Mouse (Mus musculus) embryonic facial prominence, embryonic 12.5 days (tissue): Measurements from ENCODE around the gene Stmn1. TPM values are rescaled to one million over a fixed set of nuclear protein-coding genes. Genes with fewer than 3 reads are reported as not detected.

Experiments used
- ATAC-seq: fragments of 200-750 bp; cut with Nextera tagmentation; 2 replicates; pipeline ENCODE4 v1.8.0; 2017; ENCODE audit not compliant: insufficient number of reproducible peaks, insufficient read depth, low FRiP score, low TSS enrichment
- H3K27ac ChIP-seq: fragments of 300-500 bp; sonication (generic); 2 replicates; pipeline ENCODE4 v1.5.1; 2016; ENCODE audit warnings: mild to moderate bottlenecking
- H3K27me3 ChIP-seq: fragments of 300-500 bp; sonication (generic); 2 replicates; pipeline ENCODE4 v1.6.1; 2016; ENCODE audit warnings: mild to moderate bottlenecking, moderate library complexity
- H3K36me3 ChIP-seq: fragments of 300-500 bp; sonication (generic); 2 replicates; pipeline ENCODE4 v1.6.1; 2016; ENCODE audit warnings: mild to moderate bottlenecking
- H3K4me1 ChIP-seq: fragments of 300-500 bp; sonication (generic); 2 replicates; pipeline ENCODE4 v1.6.1; 2016
- H3K4me2 ChIP-seq: fragments of 300-500 bp; sonication (generic); replicated peaks from 2 replicates; pipeline ENCODE4 v1.6.1; 2016; ENCODE audit warnings: mild to moderate bottlenecking, moderate library complexity
- H3K4me3 ChIP-seq: fragments of 300-500 bp; sonication (generic); 2 replicates; pipeline ENCODE4 v1.5.1; 2016; ENCODE audit warnings: mild to moderate bottlenecking
- H3K9ac ChIP-seq: fragments of 300-500 bp; sonication (generic); 2 replicates; pipeline ENCODE4 v1.6.1; 2016; ENCODE audit warnings: mild to moderate bottlenecking, moderate library complexity
- H3K9me3 ChIP-seq: fragments of 300-500 bp; sonication (generic); 2 replicates; pipeline ENCODE4 v1.6.1; 2016; ENCODE audit warnings: mild to moderate bottlenecking, moderate library complexity
- WGBS: fragments of 180-500 bp; shearing (Covaris S2); methylation state at CpG from one replicate; pipeline ENCODE4 v1.1.7; 2016; 5-methylcytosine and 5-hydroxymethylcytosine counted together
- microRNA-seq: library from miRNA; unstranded; fragments of <30 nt; microRNA quantifications from one replicate; pipeline ENCODE4, GENCODE M21; 2017
- polyA plus RNA-seq: library from polyadenylated mRNA; unstranded; fragments of >200 nt; fragmentation: Nextera tagmentation; extraction: Ambion mirVana; gene quantifications from 2 replicates; pipeline ENCODE4 v1.2.1, GENCODE M21; 2016

The Stmn1 gene
- polyA plus RNA-seq, 1 experiment from 2014 or later, result 2,563 TPM

GRCm38 (mm10) chr4:134518541-134518940 lies 50.4 kb downstream of the Stmn1 start:
- peaks cover 15% of the 10 kb centered on the region; the same call in 1 of the 2 replicates for H3K36me3 ChIP-seq
- no peak overlapping the region for H3K4me2 ChIP-seq
- ATAC-seq, result no peak
- H3K27ac ChIP-seq, result no peak overlapping the region
- no peaks in the 10 kb centered on the region for H3K9me3 ChIP-seq
- no peaks in the 10 kb centered on the region for H3K27me3 ChIP-seq
- H3K4me1 ChIP-seq, result no peaks in the 10 kb centered on the region
- WGBS, result 89% methylated on average over 4 of the region's 4 CpGs
- no peak overlapping the region for H3K4me3 ChIP-seq
- H3K9ac ChIP-seq, result no peak overlapping the region

- ATAC-seq, result no peak
- Histone ChIP-seq H3K4me3 (no peak overlapping the region), H3K27ac (no peak overlapping the region), H3K9ac (no peak overlapping the region), H3K4me1 (no peaks in the 10 kb centered on the region), H3K4me2 (no peak overlapping the region), H3K27me3 (no peaks in the 10 kb centered on the region), H3K36me3 (peaks cover 20% of the 10 kb centered on the region; the same call in 1 of the 2 replicates), H3K9me3 (no peaks in the 10 kb centered on the region)
Observed at GRCm38 (mm10) chr4:134519281-134519680, 51.2 kb downstream of the Stmn1 start.

Small RNAs within 50 kb of the gene (microRNA-seq; reads per million reads assigned to microRNA genes)
- 1.3 reads per million for gene Gm23634

Other genes starting within 250 kb of the Stmn1 start
- 0.15 TPM in 1 of 2 replicates, not detected in the other for gene Catsper4, start 240.9 kb upstream of the Stmn1 start, polyA plus RNA-seq
- gene Cnksr1, start 229.9 kb upstream of the Stmn1 start, polyA plus RNA-seq, result 2.1 and 2.5 TPM in 2 replicates
- gene E130218I03Rik, start 224.7 kb upstream of the Stmn1 start, polyA plus RNA-seq, result 1.4 and 1.7 TPM in 2 replicates
- 19.5 and 19.8 TPM in 2 replicates for gene Zfp593, start 222.7 kb upstream of the Stmn1 start, polyA plus RNA-seq
- not detected in 2 replicates for gene Gm30191, start 221.4 kb upstream of the Stmn1 start, polyA plus RNA-seq
- gene Grrp1, start 214.2 kb upstream of the Stmn1 start, polyA plus RNA-seq, result 6.3 and 6.4 TPM in 2 replicates
- 22.6 and 24.8 TPM in 2 replicates for gene Pdik1l, start 180.4 kb upstream of the Stmn1 start, polyA plus RNA-seq
- 1.2 and 2.6 TPM in 2 replicates for gene Trim63, start 153.2 kb upstream of the Stmn1 start, polyA plus RNA-seq
- 0.05 and 0.20 TPM in 2 replicates for gene Slc30a2, start 125.1 kb upstream of the Stmn1 start, polyA plus RNA-seq
- 2.1 and 3.4 TPM in 2 replicates for gene Extl1, start 84.5 kb upstream of the Stmn1 start, polyA plus RNA-seq
- gene Pafah2, start 72.0 kb upstream of the Stmn1 start, polyA plus RNA-seq, result 11.2 and 11.7 TPM in 2 replicates
- 3.3 and 3.4 TPM in 2 replicates for gene Paqr7, start 28.4 kb downstream of the Stmn1 start, polyA plus RNA-seq
- 11.6 and 13.1 TPM in 2 replicates for gene Aunip, start 42.7 kb downstream of the Stmn1 start, polyA plus RNA-seq
- gene Mtfr1l, start 67.1 kb downstream of the Stmn1 start, polyA plus RNA-seq, result 135 and 139 TPM in 2 replicates
- gene Selenon, start 83.8 kb downstream of the Stmn1 start, polyA plus RNA-seq, result 27.3 and 49.1 TPM in 2 replicates
- 3.9 and 4.5 TPM in 2 replicates for gene Man1c1, start 236.0 kb downstream of the Stmn1 start, polyA plus RNA-seq